Mouse (Mus musculus): ENCODE results near the gene Vmn2r19. TPM values are rescaled to one million over a fixed set of nuclear protein-coding genes. Genes with fewer than 3 reads are reported as not detected.
"Not testable (repeated sequence)": the region's sequence is repeated elsewhere in the genome, so short reads cannot be mapped to it uniquely, and the experiment has no call there.

The Vmn2r19 gene
- total and polyA plus RNA-seq, 2 experiments from 2014 or later = not detected

GRCm38 (mm10) chr6:123289753-123290152 lies 18.4 kb upstream of the Vmn2r19 start, which contains the start of gene Clec4e:
TSS of gene Clec4e (minus strand) at chr6:123289870.
- TF ChIP-seq EP300 (IDR thresholded peaks at IDR 0.05; ENCODE audit: low read depth) (no peak), CTCF (IDR thresholded peaks at IDR 0.05; ENCODE audit: low read depth) (no peak)
- ATAC-seq (ENCODE audit: insufficient read depth, low read depth) (no peak), DNase-seq (ENCODE audit: low spot score) (no peak)
- Histone ChIP-seq H3K4me3 (ENCODE audit: low read depth, low read length) (no peak within 1 kb of the TSS), H3K9me3 (replicated peaks; ENCODE audit: control insufficient read depth, low read length) (0 out of 2 replicates have a peak, but pooled peaks cover 3% of the 10 kb centered on the region), H3K4me1 (ENCODE audit: control insufficient read depth, insufficient read depth) (no peaks in the 10 kb centered on the region), H3K27me3 (ENCODE audit: control insufficient read depth, insufficient read depth, low read length) (no peaks in the 10 kb centered on the region), H3K36me3 (replicated peaks; ENCODE audit: control insufficient read depth, insufficient read depth, low read length) (no peaks in the 10 kb centered on the region), H3K4me2 (ENCODE audit: low read depth, low read length) (no peak within 1 kb of the TSS), H3K9ac (replicated peaks; ENCODE audit: low read depth, low read length) (no peak within 1 kb of the TSS), H3K27ac (ENCODE audit: low read depth) (no peak within 1 kb of the TSS)
- 65% methylated on average over 4 of the region's 4 CpGs for WGBS

DNA sequence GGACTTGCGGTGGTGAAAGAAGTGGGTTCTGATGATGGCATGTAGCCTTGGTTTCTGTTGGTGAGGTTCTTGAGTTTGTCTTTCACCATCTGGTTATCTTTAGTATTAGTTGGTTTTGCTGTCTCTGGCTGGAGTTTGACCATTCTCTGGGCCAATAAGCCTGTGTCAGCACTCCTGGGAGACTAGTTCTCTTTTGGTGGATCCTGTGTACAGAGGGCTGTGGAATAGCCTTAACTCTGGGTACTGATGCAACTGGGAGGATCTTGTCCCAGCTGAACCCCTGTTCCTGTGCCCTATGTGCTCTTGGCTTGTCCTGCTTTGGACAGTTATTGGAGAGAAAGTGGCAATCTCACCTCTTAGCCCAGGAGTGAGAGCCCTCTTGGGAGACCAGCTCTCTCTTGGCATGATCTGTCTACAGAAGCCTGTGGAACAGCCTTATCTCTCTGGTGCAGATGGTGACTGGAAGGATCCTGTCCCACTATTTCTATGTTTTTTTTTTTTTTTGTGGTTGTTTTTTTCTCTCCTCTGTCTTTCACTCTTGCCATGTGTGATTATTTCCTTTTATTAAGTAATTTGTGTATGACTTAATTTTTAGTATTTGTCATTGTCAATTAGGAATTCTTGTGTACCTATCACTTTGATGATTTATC lies 15.3 kb upstream of the Vmn2r19 start:
- TF ChIP-seq EP300 (IDR thresholded peaks at IDR 0.05; ENCODE audit: low read depth) (no peak), CTCF (IDR thresholded peaks at IDR 0.05; ENCODE audit: low read depth) (no peak)
- Histone ChIP-seq H3K4me1 (ENCODE audit: control insufficient read depth, insufficient read depth) (no peaks in the 10 kb centered on the region), H3K27ac (ENCODE audit: low read depth) (no peak overlapping the region), H3K4me2 (ENCODE audit: low read depth, low read length) (no peak overlapping the region), H3K9ac (replicated peaks; ENCODE audit: low read depth, low read length) (no peak overlapping the region), H3K27me3 (ENCODE audit: control insufficient read depth, insufficient read depth, low read length) (no peaks in the 10 kb centered on the region), H3K36me3 (replicated peaks; ENCODE audit: control insufficient read depth, insufficient read depth, low read length) (no peaks in the 10 kb centered on the region), H3K4me3 (ENCODE audit: low read depth, low read length) (no peak overlapping the region), H3K9me3 (replicated peaks; ENCODE audit: control insufficient read depth, low read length) (no peaks in the 10 kb centered on the region)
- DNase-seq (ENCODE audit: low spot score) (no peak), ATAC-seq (ENCODE audit: insufficient read depth, low read depth) (no peak)
- 81% methylated on average over 1 of the region's 1 CpGs for WGBS

DNA sequence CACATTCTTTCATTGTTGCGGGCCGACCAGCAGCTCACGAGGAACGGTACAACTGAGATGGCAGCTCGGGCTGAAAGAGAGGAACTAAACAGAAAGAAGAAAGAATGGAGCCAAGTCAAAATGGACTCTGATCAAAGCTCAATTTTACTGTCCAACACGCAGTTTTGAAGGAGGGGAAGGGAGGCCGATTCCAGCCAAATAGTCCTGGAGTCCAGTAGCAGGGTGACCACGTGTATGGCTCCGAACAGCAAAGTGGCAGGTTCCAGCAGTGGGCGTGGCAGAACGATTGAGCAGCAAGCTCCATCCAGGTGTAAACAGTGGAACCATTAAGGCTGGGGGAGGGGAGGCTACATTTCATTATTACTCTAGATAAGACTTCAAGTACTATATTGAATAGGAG lies 14.6 kb upstream of the Vmn2r19 start:
- H3K4me1 ChIP-seq (ENCODE audit: control insufficient read depth, insufficient read depth); H3K9me3 ChIP-seq (replicated peaks; ENCODE audit: control insufficient read depth, low read length); H3K27ac ChIP-seq (ENCODE audit: low read depth); H3K9ac ChIP-seq (replicated peaks; ENCODE audit: low read depth, low read length); H3K36me3 ChIP-seq (replicated peaks; ENCODE audit: control insufficient read depth, insufficient read depth, low read length); ATAC-seq (ENCODE audit: insufficient read depth, low read depth); H3K27me3 ChIP-seq (ENCODE audit: control insufficient read depth, insufficient read depth, low read length); H3K4me2 ChIP-seq (ENCODE audit: low read depth, low read length); DNase-seq (ENCODE audit: low spot score); H3K4me3 ChIP-seq (ENCODE audit: low read depth, low read length): not testable (repeated sequence)
- 77% methylated on average over 11 of the region's 11 CpGs for WGBS

DNA sequence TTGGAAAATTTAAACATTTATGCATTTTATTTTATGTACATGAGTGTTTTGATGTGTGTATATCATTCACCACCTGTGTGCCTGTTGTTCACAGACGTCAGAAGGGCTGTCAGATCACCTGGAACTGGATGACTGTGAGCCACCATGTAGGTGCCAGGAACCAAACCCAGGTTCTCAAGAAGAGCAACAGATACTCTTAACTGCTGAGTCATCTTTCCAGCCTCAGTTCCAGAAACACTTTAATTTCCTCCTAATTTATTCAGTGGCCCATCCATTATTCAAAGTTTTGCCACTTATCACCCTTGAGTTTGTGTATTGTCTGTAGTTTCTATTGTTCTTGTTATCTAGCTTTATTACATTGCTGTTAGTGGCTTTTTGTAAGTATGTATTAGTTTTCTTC lies 11.4 kb upstream of the Vmn2r19 start:
- no peak overlapping the region for H3K4me3 ChIP-seq (ENCODE audit: low read depth, low read length)
- DNase-seq (ENCODE audit: low spot score) (no peak), ATAC-seq (ENCODE audit: insufficient read depth, low read depth) (no peak)
- no peaks in the 10 kb centered on the region for H3K36me3 ChIP-seq (replicated peaks; ENCODE audit: control insufficient read depth, insufficient read depth, low read length)
- 35% methylated on average over 1 of the region's 1 CpGs for WGBS
- no peaks in the 10 kb centered on the region for H3K9me3 ChIP-seq (replicated peaks; ENCODE audit: control insufficient read depth, low read length)
- H3K4me2 ChIP-seq (ENCODE audit: low read depth, low read length) = no peak overlapping the region
- H3K4me1 ChIP-seq (ENCODE audit: control insufficient read depth, insufficient read depth) = no peaks in the 10 kb centered on the region
- TF ChIP-seq EP300 (IDR thresholded peaks at IDR 0.05; ENCODE audit: low read depth) (no peak), CTCF (IDR thresholded peaks at IDR 0.05; ENCODE audit: low read depth) (no peak)
- no peak overlapping the region for H3K27ac ChIP-seq (ENCODE audit: low read depth)
- no peaks in the 10 kb centered on the region for H3K27me3 ChIP-seq (ENCODE audit: control insufficient read depth, insufficient read depth, low read length)
- no peak overlapping the region for H3K9ac ChIP-seq (replicated peaks; ENCODE audit: low read depth, low read length)

DNA sequence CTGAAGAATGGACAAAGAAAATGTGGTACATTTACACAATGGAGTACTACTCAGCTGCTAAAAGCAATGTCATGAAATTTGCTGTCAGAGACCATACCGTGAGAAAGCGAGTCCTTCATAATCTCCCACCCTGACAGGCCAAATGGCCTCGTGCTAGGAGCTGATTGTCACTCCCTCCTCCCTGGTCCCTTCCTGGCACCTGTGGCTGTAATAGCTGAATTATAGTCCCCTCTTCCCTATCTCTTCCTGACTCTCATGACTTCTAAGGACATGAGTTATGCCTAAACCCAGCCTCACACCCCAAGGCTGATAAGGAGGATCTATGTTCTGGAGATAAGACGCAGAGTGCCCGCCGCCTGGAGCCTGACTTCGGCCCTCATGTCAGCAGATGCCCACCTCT lies 1.8 kb upstream of the Vmn2r19 start:
- 51% methylated on average over 7 of the region's 7 CpGs for WGBS
- not testable (repeated sequence) for H3K36me3 ChIP-seq (replicated peaks; ENCODE audit: control insufficient read depth, insufficient read depth, low read length); H3K4me2 ChIP-seq (ENCODE audit: low read depth, low read length); H3K9ac ChIP-seq (replicated peaks; ENCODE audit: low read depth, low read length); H3K27ac ChIP-seq (ENCODE audit: low read depth); DNase-seq (ENCODE audit: low spot score); H3K4me3 ChIP-seq (ENCODE audit: low read depth, low read length); H3K4me1 ChIP-seq (ENCODE audit: control insufficient read depth, insufficient read depth); H3K27me3 ChIP-seq (ENCODE audit: control insufficient read depth, insufficient read depth, low read length); H3K9me3 ChIP-seq (replicated peaks; ENCODE audit: control insufficient read depth, low read length); ATAC-seq (ENCODE audit: insufficient read depth, low read depth)

- Histone ChIP-seq H3K4me1 (ENCODE audit: control insufficient read depth, insufficient read depth) (no peaks in the 10 kb centered on the region), H3K36me3 (replicated peaks; ENCODE audit: control insufficient read depth, insufficient read depth, low read length) (no peaks in the 10 kb centered on the region), H3K4me3 (ENCODE audit: low read depth, low read length) (no peak overlapping the region), H3K27me3 (ENCODE audit: control insufficient read depth, insufficient read depth, low read length) (no peaks in the 10 kb centered on the region), H3K9ac (replicated peaks; ENCODE audit: low read depth, low read length) (no peak overlapping the region), H3K4me2 (ENCODE audit: low read depth, low read length) (no peak overlapping the region), H3K9me3 (replicated peaks; ENCODE audit: control insufficient read depth, low read length) (no peaks in the 10 kb centered on the region), H3K27ac (ENCODE audit: low read depth) (no peak overlapping the region)
- ATAC-seq (ENCODE audit: insufficient read depth, low read depth) (no peak), DNase-seq (ENCODE audit: low spot score) (no peak)
- 35% methylated on average over 2 of the region's 2 CpGs for WGBS
- TF ChIP-seq CTCF (IDR thresholded peaks at IDR 0.05; ENCODE audit: low read depth) (no peak), EP300 (IDR thresholded peaks at IDR 0.05; ENCODE audit: low read depth) (no peak)
Observed at GRCm38 (mm10) chr6:123332503-123332902, 24.4 kb downstream of the Vmn2r19 start.

All from heart, postnatal 0 days (tissue).